Mouse (Mus musculus): ENCODE measurements at regions not wholly inside any gene's neighbourhood (a gene's known extent, or its start where the extent isn't known, plus 50 kb on each side); places are given as distances from the start of the nearest gene placed in this dataset.

DNA sequence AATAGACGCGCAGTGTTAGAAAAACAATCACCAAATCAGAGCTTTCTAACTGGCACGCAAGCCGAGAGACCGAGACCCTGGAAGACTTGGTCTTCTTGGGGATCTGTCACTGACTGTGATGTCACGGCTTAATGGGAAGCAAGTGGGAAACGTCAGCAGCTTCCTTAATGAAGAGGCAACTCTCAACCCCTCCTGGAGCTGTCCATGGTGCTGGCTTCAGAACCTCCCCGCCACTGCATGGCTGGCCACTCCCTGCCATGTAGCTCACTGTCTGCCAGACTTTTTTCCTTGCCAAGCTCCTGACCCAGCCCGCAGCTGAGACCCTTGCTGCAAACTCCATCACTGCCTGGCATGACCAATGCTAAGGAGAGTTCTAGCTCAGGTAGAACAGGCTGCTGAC, 83.6 kb upstream of the Thy1 start:
- no peak for TF ChIP-seq EP300 (IDR thresholded peaks at IDR 0.05; ENCODE audit: insufficient read depth, low read depth, low read length)
- no peak for TF ChIP-seq CTCF (IDR thresholded peaks at IDR 0.05; ENCODE audit: low read depth, low read length)
- no peak for TF ChIP-seq POLR2A (IDR thresholded peaks at IDR 0.05; ENCODE audit: insufficient read depth, low read length)

Data from ES-Bruce4 (cell line).